Mouse (Mus musculus): ENCODE measurements around the gene Ddx18. TPM values are rescaled to one million over a fixed set of nuclear protein-coding genes. Genes with fewer than 3 reads are reported as not detected.
A peak's percentile ranks its signal among the peaks of the same experiment; 100 is the strongest.

Ddx18 gene
- total and polyA plus RNA-seq, 2 experiments from 2014 or later: 30.6 to 40.0 TPM

DNA sequence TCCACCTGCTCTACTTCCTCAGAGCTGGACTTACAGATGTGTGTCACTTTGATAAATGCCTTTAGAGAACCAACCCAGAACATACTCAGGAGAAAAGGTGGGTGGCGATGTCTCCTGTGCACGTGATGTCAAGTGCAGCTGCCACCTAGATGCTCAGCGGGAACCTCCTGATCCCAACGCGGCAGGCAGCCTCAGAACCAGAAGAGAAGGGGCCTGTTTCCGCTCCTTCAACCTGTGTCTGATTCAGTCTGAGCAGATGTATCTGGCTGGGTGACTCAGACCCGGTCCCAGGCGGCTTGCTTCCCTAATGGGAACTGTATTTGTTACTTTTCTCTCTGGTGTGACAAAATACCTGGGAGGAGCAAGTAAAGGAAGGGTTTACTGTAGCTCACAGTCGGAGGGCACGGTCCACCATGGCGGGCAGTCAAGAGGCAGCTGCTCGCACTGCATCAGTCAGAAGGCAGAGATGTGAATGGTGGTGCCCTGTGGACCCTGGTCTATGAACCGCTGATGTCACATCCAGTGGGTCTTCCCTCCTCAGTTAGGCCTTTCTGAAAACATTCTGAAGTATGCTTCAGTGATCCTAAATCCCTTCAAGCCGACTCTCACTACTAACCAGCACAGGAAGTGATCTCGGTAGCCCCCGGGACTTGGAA is 16.9 kb downstream of the Ddx18 start:
- DNase-seq (no peak), ATAC-seq (no peak)
- Histone ChIP-seq H3K4me1 (ENCODE audit: insufficient read depth) (no peaks in the 10 kb centered on the region), H3K4me3 (ENCODE audit: low read depth, low read length) (no peak overlapping the region), H3K36me3 (ENCODE audit: insufficient read depth) (peaks cover 44% of the 10 kb centered on the region), H3K27ac (ENCODE audit: low read depth, low read length) (no peak overlapping the region), H3K9ac (no peak overlapping the region), H3K9me3 (ENCODE audit: low read length) (no peaks in the 10 kb centered on the region), H3K4me2 (ENCODE audit: low read depth) (no peak overlapping the region), H3K27me3 (ENCODE audit: insufficient read depth, low read length) (no peaks in the 10 kb centered on the region)
- TF ChIP-seq CTCF (IDR thresholded peaks at IDR 0.05; ENCODE audit: low read depth): no peak
- WGBS: 88% methylated on average over 16 of the region's 16 CpGs

DNA sequence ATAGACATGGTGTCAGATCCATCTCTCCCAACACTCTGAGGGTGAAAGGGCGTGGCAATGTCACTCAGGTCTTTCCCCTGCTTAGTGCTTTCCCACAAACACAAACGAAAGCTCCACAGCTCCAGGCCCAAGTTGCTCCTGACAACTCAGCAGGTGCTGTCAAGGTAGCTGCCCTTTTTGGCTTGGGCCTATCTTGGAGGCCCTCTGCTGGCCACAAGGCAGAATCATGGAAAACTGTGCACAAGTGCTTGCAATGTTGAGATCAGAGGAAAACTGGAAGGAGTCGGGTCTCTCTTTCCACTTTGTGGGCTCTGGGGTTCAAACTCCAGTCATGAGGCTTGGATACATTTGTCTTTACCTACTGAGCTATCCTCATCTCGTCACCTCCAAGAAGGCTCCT is 18.3 kb downstream of the Ddx18 start:
- ATAC-seq (no peak), DNase-seq (no peak)
- H3K27ac ChIP-seq (ENCODE audit: low read depth, low read length): no peak overlapping the region
- TF ChIP-seq CTCF (IDR thresholded peaks at IDR 0.05; ENCODE audit: low read depth): peak; percentile 57
- no peaks in the 10 kb centered on the region for H3K4me1 ChIP-seq (ENCODE audit: insufficient read depth)
- H3K4me2 ChIP-seq (ENCODE audit: low read depth): no peak overlapping the region
- no peaks in the 10 kb centered on the region for H3K27me3 ChIP-seq (ENCODE audit: insufficient read depth, low read length)
- peaks cover 30% of the 10 kb centered on the region for H3K36me3 ChIP-seq (ENCODE audit: insufficient read depth)
- no peak overlapping the region for H3K4me3 ChIP-seq (ENCODE audit: low read depth, low read length)
- H3K9ac ChIP-seq: no peak overlapping the region
- 68% methylated on average over 4 of the region's 4 CpGs for WGBS
- no peaks in the 10 kb centered on the region for H3K9me3 ChIP-seq (ENCODE audit: low read length)

DNA sequence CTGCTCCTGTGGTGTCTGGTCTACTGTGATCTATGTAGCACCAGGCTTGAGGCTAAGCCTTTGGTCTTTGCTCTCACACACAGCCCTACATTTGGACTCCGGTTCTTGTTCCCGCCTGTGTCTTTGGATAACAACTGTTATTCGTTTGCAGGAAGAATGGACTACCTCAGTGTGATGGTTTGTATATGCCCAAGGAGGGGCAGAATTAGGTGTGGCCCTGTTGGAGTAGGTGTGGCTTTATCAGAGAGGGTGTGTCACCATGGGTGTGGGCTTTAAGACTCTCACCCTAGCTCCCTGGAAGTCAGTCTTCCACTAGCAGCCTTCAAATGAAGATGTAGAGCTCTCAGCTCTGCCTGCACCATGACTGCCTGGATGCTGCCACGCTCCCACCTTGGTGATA is 19.1 kb downstream of the Ddx18 start:
- 95% methylated on average over 4 of the region's 4 CpGs for WGBS
- H3K4me1 ChIP-seq (ENCODE audit: insufficient read depth): no peaks in the 10 kb centered on the region

DNA sequence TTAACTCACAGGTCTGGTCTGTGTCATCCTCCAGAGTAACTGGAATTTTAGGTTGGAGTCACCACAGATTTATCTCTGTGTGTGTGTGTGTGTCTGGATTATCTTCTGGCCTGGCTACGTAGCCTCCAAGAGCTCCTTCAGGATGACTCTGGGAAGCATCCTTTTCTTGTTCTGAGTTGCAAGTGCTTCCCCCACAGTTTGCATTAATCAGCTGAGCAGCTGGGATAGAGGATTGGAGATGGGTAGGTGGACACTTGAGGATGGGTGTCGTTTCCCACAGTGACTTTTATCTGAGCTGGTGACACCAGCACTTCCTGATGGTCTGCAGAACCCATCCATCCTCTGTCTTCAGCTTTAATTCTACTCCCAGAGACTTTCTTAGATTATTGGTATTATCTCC is 20.9 kb downstream of the Ddx18 start:
- WGBS: 75% methylated on average over 2 of the region's 2 CpGs
- TF ChIP-seq CTCF (IDR thresholded peaks at IDR 0.05; ENCODE audit: low read depth): no peak
- DNase-seq: no peak

More for the DNA sequence above, 19.1 kb downstream of the Ddx18 start:
- no peak for ATAC-seq
- peaks cover 25% of the 10 kb centered on the region for H3K36me3 ChIP-seq (ENCODE audit: insufficient read depth)
- H3K9me3 ChIP-seq (ENCODE audit: low read length): no peaks in the 10 kb centered on the region
- H3K4me2 ChIP-seq (ENCODE audit: low read depth): no peak overlapping the region
- no peak for TF ChIP-seq CTCF (IDR thresholded peaks at IDR 0.05; ENCODE audit: low read depth)
- H3K27me3 ChIP-seq (ENCODE audit: insufficient read depth, low read length): no peaks in the 10 kb centered on the region
- DNase-seq: no peak
- no peak overlapping the region for H3K4me3 ChIP-seq (ENCODE audit: low read depth, low read length)
- H3K27ac ChIP-seq (ENCODE audit: low read depth, low read length): no peak overlapping the region
- no peak overlapping the region for H3K9ac ChIP-seq

DNA sequence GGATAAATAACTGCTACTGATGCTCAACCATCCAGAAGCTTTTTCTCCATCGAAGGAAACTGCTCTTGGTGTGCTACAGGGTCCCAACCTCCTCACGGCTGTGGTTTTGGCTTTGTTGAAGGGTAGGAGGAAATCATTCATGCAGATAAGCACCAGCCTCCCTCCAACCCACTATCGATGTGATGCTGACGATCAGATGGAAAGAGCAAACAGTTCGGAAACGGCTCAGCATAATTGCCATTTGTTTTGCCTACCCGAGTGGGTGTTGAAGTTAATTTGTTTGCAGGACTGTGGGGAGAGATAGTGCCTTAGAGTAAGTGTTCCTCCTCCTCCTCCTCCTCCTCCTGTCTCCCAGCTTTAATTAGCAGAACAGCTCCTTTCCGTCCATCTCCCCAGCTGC is 27.4 kb downstream of the Ddx18 start:
- Histone ChIP-seq H3K36me3 (ENCODE audit: insufficient read depth) (no peaks in the 10 kb centered on the region), H3K4me2 (ENCODE audit: low read depth) (no peak overlapping the region), H3K4me1 (ENCODE audit: insufficient read depth) (no peaks in the 10 kb centered on the region), H3K9ac (no peak overlapping the region), H3K9me3 (ENCODE audit: low read length) (no peaks in the 10 kb centered on the region), H3K27me3 (ENCODE audit: insufficient read depth, low read length) (no peaks in the 10 kb centered on the region), H3K27ac (ENCODE audit: low read depth, low read length) (no peak overlapping the region), H3K4me3 (ENCODE audit: low read depth, low read length) (no peak overlapping the region)
- WGBS: 55% methylated on average over 8 of the region's 8 CpGs
- peak; percentile 16; the same call in 1 of the 2 replicates for ATAC-seq
- no peak for DNase-seq
- TF ChIP-seq CTCF (IDR thresholded peaks at IDR 0.05; ENCODE audit: low read depth): no peak

More for the DNA sequence above, 20.9 kb downstream of the Ddx18 start:
- H3K4me2 ChIP-seq (ENCODE audit: low read depth): no peak overlapping the region
- no peak overlapping the region for H3K27ac ChIP-seq (ENCODE audit: low read depth, low read length)
- H3K9ac ChIP-seq: no peak overlapping the region
- H3K27me3 ChIP-seq (ENCODE audit: insufficient read depth, low read length): no peaks in the 10 kb centered on the region
- H3K36me3 ChIP-seq (ENCODE audit: insufficient read depth): peaks cover 8% of the 10 kb centered on the region
- no peak for ATAC-seq
- H3K9me3 ChIP-seq (ENCODE audit: low read length): no peaks in the 10 kb centered on the region
- no peaks in the 10 kb centered on the region for H3K4me1 ChIP-seq (ENCODE audit: insufficient read depth)
- H3K4me3 ChIP-seq (ENCODE audit: low read depth, low read length): no peak overlapping the region

DNA sequence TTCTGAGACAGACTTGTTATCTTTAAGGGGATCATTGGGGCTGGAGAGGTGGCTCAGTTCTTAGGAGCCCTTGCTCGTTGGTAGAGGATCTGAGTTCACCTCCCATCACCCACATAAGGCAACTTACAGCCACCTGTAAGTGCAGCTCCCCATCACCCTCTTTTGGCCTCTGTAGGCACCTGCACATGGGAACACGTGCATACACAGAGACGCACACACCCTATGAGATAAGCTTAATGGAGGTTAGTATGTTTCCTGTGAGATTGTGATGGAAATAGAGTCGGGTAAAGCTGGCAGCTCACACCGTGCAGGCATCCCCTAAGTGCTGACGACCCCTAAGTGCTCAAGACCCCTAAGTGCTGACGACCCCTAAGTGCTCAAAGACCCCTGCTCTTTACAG is 36.4 kb downstream of the Ddx18 start:
- ATAC-seq: no peak
- peaks cover 13% of the 10 kb centered on the region; the same call in 1 of the 2 replicates for H3K27me3 ChIP-seq (ENCODE audit: insufficient read depth, low read length)
- no peak for TF ChIP-seq CTCF (IDR thresholded peaks at IDR 0.05; ENCODE audit: low read depth)
- no peak overlapping the region for H3K4me2 ChIP-seq (ENCODE audit: low read depth)
- H3K27ac ChIP-seq (ENCODE audit: low read depth, low read length): no peak overlapping the region
- no peak overlapping the region for H3K9ac ChIP-seq
- DNase-seq: no peak
- no peak overlapping the region for H3K4me3 ChIP-seq (ENCODE audit: low read depth, low read length)
- peaks cover 10% of the 10 kb centered on the region; the same call in 1 of the 2 replicates for H3K4me1 ChIP-seq (ENCODE audit: insufficient read depth)
- no peaks in the 10 kb centered on the region for H3K9me3 ChIP-seq (ENCODE audit: low read length)
- H3K36me3 ChIP-seq (ENCODE audit: insufficient read depth): no peaks in the 10 kb centered on the region
- WGBS: 75% methylated on average over 7 of the region's 7 CpGs

DNA sequence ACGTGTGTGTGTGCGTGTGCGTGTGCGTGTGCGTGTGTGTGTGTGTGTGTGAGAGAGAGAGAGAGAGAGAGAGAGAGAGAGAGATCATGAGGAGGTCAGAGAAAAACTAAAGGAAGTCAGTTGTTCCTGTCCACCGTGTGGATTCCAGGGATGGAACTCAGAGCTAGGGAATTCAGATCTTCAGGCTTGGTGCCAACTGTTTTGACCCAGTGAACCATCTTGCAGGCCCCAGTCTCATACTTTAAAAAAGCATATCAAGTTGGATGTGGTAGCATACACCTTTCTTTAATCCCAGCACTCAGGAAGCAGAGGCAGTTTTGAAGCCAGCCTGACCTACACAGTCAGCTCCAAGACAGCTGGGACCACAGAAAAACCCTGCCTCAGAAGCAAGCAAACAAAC is 38.5 kb downstream of the Ddx18 start:
- DNase-seq (no peak), ATAC-seq (no peak)
- H3K27ac ChIP-seq (ENCODE audit: low read depth, low read length): no peak overlapping the region
- no peak overlapping the region for H3K4me3 ChIP-seq (ENCODE audit: low read depth, low read length)
- no peaks in the 10 kb centered on the region for H3K9me3 ChIP-seq (ENCODE audit: low read length)
- no peak overlapping the region for H3K9ac ChIP-seq
- peaks cover 10% of the 10 kb centered on the region; the same call in 1 of the 2 replicates for H3K4me1 ChIP-seq (ENCODE audit: insufficient read depth)
- no peaks in the 10 kb centered on the region for H3K36me3 ChIP-seq (ENCODE audit: insufficient read depth)
- 84% methylated on average over 6 of the region's 6 CpGs for WGBS
- TF ChIP-seq CTCF (IDR thresholded peaks at IDR 0.05; ENCODE audit: low read depth): no peak
- H3K4me2 ChIP-seq (ENCODE audit: low read depth): no peak overlapping the region
- H3K27me3 ChIP-seq (ENCODE audit: insufficient read depth, low read length): peaks cover 13% of the 10 kb centered on the region; the same call in 1 of the 2 replicates

Measured in forebrain, postnatal 0 days (tissue).